15 mouse cellular contexts compared by ENCODE assay signal in the genomic region with DNA sequence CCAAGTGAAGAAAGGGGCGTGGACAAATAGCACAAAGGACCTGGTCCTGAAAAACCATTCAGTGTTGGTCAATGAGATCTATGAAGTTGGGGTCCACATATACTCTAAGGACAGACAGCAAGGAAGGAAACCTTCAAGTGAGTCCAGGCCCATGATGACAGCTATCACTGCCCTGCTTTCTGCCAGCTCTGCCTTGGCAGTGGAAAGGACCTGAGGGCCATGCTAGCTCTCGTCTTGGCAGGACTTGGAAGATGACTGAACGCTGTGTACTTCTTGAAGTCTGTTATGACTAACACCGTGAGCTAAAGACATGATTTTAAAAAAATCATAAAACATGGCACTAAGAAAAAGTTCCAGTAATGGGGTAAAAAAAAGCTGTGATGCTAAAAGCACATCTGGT. TPM values are rescaled to one million over a fixed set of nuclear protein-coding genes. Genes with fewer than 3 reads are reported as not detected.
DNase-seq lines count a peak whose midpoint lies in the region; ATAC-seq and TF ChIP-seq lines count a peak whose summit lies in the region.
"Had no signal": no experiment of that assay in that cellular context is flagged by ENCODE, and none has a peak within 500 bp of the region (broad histone marks: within the 10 kb centered on the region; RNA-seq: fewer than 3 reads in every experiment).

No protein-coding gene starts in this region.

- no peaks in the 10 kb centered on the region for H3K27me3 ChIP-seq in megakaryocyte, embryonic 14.5 days (replicated peaks)
- H3K27me3 ChIP-seq: intestine, embryonic 15.5 days; limb, embryonic 13.5 days; liver, embryonic 13.5 days had no signal

- H3K4me3 ChIP-seq in gastrocnemius, adult 2 months: no peak overlapping the region
- H3K4me3 ChIP-seq in megakaryocyte, embryonic 14.5 days (replicated peaks): peak overlapping the region; percentile 6
- H3K4me3 ChIP-seq: intestine, embryonic 15.5 days; limb, embryonic 13.5 days; liver, embryonic 13.5 days had no signal

- peaks cover 43% of the 10 kb centered on the region for H3K36me3 ChIP-seq in megakaryocyte, embryonic 14.5 days (replicated peaks; ENCODE audit: low read length)
- H3K36me3 ChIP-seq: liver, embryonic 13.5 days had no signal

- TF ChIP-seq CTCF in gastrocnemius, adult 2 months (IDR thresholded peaks at IDR 0.05): no peak

- peak overlapping the region; percentile 64 for H3K27ac ChIP-seq in gastrocnemius, adult 2 months
- H3K27ac ChIP-seq: intestine, embryonic 15.5 days; limb, embryonic 13.5 days; liver, embryonic 13.5 days; stomach, postnatal 0 days had no signal

- no peak for ATAC-seq in megakaryocyte, adult 5-6 weeks (ENCODE audit: poor library complexity, severe bottlenecking)
- ATAC-seq: forebrain, postnatal 0 days; hindbrain, embryonic 16.5 days; intestine, embryonic 15.5 days had no signal

- DNase-seq in gastrocnemius, adult 2 months: peak; percentile 71
- DNase-seq in gastrocnemius, postnatal 10 days: no peak
- DNase-seq in adipocyte (ENCODE audit: low spot score) (peak; percentile 72), liver (no peak)
- DNase-seq in fibroblast of lung, adult 2 months (ENCODE audit: low read depth): peak; percentile 27
- no peak for DNase-seq in yolk sac, embryonic 10.5 days (ENCODE audit: low spot score)
- DNase-seq: forebrain, postnatal 0 days; kidney, adult 8-10 months; liver, embryonic 13.5 days had no signal

- H3K4me1 ChIP-seq in megakaryocyte, embryonic 14.5 days: peaks cover 46% of the 10 kb centered on the region

- H3K9me3 ChIP-seq in megakaryocyte, embryonic 14.5 days: no peaks in the 10 kb centered on the region
- H3K9me3 ChIP-seq: intestine, embryonic 15.5 days; limb, embryonic 13.5 days; liver, embryonic 13.5 days had no signal

- intact Hi-C loops in gastrocnemius, adult 2 months (cut with DNase I): no loop called here

RNA-seq across cellular contexts. Expression of a gene that starts 48.7 kb away (rescaled TPM):
- total RNA-seq in gastrocnemius, adult 2 months (2021): 1 to 10 TPM in 1 of 2 experiments, under 1 TPM in 1; 0.64 to 2.4 TPM
- 1 to 10 TPM; 8.2 to 8.9 TPM for total RNA-seq in gastrocnemius, postnatal 10 days (2021)
- not detected in 2 replicates for polyA plus RNA-seq in megakaryocyte, embryonic 14.5 days (2012; ENCODE audit: insufficient read depth, low replicate concordance)
- 0.87 TPM in 1 of 2 replicates, not detected in the other for total RNA-seq in megakaryocyte, adult 5-6 weeks (2015)
- total RNA-seq in megakaryocyte, adult 5-6 weeks (2017): not detected in 2 replicates

Comparison
In these comparisons a context has a peak if more than half of its experiments do, and no peak if none do; other contexts are left out.
1. DNase-seq: peak in gastrocnemius, adult 2 months (single experiment), adipocyte (single experiment) and fibroblast of lung, adult 2 months (single experiment); none in gastrocnemius, postnatal 10 days (single experiment), liver (single experiment) and yolk sac, embryonic 10.5 days (single experiment).